Mouse (Mus musculus): ENCODE results near the gene Smg1. TPM values are rescaled to one million over a fixed set of nuclear protein-coding genes. Genes with fewer than 3 reads are reported as not detected.

Smg1 gene
- total RNA-seq, 2 experiments from 2014 or later, result 60.3 to 82.2 TPM

DNA sequence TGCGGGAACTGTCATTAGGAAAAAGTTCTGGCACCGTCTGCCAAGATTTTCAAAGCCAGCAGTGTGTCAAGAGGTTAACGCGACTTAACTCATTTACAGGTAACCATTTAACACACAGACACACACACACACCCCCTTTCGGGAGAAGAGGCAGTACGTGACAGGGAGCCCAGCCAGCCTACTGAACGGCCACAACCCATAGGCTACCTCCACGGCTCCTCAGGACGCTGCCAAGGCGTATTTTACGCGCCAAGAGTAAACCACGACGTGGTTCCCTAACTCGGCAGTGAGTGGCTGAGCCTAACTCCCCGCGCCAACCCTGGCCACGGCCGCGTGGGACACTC lies 128.0 kb downstream of the Smg1 start:
- no peak for DNase-seq (ENCODE audit: extremely low spot score in 1 of 2, low spot score in 1 of 2)

DNA sequence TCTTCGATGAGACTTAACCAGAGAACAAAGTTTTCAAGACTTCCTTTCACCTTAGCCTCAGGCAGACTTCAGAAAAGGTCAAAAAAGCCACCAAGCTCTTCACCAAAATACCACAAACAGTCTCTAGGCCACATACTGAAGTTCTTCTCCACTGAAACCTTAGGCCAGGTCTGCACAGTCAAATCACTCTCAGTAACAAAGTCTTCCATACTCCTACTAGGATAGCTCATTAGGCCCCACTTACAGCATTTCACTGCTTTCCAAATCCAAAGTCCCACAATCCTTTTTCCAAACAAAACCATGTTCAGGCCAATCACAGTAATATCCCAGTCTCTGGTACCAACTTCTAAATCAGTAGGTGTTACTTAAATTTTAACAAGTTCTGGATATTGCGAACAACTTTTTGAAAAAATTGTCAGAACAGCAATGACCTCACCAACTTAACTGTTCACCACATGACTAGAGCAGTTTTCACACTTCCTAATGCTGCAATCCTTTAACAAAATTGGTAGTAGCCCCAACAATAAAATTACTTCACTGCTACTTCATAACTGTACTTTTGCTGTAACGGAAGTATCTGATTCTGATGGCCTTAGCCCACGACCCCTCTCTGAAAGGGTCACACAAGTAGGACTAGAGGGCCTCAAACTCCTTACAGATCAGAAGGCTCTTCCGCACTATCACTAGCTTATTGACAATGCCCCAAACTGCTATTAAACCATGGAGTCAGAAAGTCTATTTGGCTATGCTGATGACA lies 129.8 kb downstream of the Smg1 start:
- no peak for DNase-seq (ENCODE audit: extremely low spot score in 1 of 2, low spot score in 1 of 2)

DNA sequence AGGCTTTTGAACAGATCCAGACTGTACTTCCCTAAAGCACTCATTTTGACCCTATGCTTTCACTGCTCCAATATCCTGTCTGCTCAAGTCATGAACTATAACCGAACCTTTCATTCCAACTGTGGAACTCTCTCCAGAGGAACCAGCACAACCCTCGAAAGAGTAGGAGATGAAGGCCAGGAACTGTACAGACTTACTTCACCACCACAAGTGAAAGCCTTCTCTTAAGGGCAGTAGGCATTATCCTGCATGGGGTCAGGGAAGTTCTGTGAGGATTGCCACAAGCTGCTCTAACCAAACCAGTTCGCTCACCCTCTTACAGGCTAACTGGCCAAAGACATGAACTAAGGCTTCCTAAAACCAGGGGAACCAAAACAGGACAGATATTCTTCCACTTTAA lies 132.3 kb downstream of the Smg1 start:
- DNase-seq (ENCODE audit: extremely low spot score in 1 of 2, low spot score in 1 of 2), result no peak

DNA sequence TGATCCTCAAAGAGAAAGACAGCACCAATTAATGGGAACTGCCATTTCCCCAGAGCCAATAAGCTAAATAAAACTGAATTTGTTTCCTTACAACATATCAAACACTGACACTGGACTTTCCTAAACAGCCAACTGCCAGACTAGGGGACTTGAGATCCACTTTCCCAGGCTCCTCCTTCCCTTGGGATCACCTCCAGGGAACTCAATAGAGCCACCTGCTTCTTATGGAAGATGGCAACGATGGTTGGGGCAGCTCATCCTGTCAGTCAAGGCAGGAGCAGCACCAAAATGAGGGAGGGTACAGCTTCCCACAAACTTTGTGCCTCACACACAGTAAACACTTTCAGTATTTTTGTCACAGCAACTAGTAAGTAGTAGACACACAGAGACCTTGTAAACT lies 135.8 kb downstream of the Smg1 start:
- DNase-seq (ENCODE audit: extremely low spot score in 1 of 2, low spot score in 1 of 2), result no peak

DNA sequence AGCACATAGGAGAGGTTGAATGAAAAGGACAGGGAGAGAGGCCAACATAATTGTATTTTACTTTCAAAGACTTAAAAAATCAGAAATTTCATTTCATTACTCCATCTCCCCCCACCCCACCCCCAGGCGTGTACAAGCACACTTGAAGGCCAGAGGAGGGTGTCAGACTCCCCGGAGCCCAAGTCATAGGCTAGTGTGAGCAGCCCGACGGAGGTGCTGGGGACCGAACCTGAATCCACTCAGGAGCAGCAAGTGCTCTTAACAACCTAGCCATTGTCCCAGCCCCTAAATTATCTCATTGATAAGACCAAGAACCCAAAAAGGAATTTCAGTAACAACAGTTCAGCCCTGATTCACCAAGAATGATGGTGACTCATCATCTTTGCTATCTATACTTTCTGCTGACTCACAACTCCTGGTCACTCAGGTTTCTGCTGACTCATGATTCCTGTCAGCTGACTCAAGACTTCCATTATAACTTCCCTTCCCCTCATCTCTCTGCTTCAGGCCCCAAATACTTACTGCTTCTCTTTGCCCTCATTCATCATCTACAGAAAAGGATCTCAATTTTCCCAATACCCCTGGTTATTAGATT lies 138.9 kb downstream of the Smg1 start:
- no peak for DNase-seq (ENCODE audit: extremely low spot score in 1 of 2, low spot score in 1 of 2)

DNA sequence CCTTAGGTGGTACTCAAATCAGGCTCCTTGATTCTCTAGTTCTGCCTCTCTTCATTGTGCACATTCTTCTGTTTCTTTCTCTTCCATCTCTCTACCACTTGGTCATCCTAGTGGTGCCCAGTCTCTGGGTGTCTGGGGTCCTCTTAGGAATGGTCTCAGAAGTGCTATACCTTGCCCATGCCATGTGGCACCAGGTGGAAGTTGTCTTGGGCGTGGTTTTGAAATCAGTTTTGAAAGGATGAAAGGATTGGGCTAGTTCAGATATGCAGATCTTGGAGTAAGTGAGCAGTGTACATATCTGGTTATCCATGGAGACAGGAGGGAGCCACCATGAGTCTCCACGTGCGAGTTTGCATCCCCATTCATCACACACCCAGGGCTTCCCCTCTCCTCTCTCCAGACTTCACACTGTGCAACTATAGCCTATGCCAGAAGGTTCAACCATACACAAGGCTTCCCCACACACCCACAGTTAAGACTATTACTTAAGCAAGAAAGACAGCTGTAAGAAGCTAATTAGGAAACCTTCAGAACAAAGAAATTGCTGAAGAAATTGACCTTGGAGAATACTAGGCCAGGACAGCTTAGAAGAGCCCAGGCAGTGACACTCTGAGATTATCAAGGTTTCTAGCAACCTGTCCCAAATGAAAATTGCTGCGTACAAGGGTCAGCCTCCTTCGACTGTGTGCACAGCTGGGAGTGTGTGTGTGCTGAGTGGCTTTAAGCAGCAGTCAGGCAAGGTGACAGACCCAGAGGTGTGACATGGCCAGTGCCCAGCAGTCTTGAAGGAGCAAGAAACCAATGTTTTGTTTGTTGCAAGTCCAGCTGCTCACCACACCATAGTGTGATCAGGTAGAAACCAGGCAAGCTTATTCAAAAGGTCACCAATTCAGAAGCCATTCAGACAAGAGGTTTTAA lies 139.7 kb downstream of the Smg1 start:
- DNase-seq (ENCODE audit: extremely low spot score in 1 of 2, low spot score in 1 of 2), result no peak

DNA sequence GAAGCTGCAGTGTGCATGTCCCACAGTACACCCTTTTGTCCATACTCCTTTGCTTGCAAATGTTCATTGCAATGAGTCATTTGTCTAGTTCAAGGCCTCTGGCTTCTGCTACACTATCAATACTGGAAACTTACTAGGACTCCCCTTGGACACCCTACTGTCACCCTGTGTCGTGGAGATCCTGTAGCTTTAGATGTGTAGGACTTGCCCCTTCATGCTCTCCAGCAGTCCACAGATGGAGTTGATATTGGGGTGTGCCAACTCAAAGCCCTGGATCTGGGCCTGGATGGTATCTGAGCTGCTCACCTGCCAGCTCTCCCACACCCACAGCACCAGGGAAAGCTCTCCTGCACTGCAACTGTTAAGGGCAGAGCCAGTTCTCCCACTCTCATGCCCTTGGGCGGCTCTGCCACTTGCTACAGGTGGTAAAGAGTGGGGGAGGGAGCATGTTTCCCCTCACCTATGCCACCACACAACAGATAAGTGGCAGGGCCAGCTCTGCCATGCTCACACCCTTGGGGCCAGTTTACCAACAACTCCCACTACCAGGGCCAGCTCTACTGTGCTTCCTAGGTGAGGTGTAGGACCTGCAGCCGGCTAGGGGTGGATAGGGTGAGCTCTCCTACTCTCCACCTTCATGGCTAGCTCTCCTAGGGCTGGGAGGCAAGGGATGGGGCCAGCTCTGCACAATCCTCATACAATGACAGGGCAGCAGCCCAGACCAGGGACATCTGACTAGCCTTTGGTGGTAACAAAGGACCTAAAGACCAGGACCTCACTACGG lies 140.6 kb downstream of the Smg1 start:
- no peak for DNase-seq (ENCODE audit: extremely low spot score in 1 of 2, low spot score in 1 of 2)

DNA sequence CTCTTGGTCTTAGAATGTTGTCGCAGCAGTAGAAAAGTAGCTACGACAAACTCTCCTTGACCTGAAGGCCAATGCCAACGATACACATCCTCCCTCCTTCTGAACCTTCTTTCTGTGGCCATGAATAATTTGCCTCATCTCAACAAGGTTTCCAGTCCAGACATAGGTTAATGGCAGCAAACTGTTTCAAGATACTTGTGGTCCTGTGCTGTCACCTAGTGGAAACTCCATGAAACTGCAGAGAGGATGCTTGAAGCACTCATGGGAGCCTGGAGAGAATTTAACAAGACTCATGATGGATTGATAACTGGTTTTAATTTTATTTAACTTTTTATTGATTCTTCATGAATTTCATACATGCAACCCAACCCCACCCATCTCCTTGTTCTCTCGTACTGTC lies 141.2 kb downstream of the Smg1 start:
- no peak for DNase-seq (ENCODE audit: extremely low spot score in 1 of 2, low spot score in 1 of 2)

DNA sequence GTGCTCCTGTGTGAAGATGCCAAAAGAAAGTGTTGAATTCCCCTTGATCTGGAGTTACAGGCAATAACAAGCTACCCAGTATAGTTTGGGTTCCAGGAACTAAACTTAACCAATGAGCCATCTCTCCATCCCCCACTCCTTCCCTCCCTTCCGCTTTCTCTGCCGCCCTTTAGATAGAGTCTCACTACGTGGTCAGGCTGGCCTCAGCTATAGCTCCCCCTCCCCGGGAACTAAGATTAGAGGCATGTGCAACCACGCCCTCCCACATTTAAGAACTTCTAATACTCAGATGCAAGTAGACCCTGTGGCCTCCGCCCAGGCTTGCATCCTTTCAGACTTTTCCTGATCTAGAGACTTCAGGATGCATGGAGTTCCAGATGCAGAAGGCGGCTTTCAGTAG lies 145.9 kb downstream of the Smg1 start:
- no peak for DNase-seq (ENCODE audit: extremely low spot score in 1 of 2, low spot score in 1 of 2)

Other genes starting within 250 kb of the Smg1 start
- gene Rps15a, start 127.5 kb downstream of the Smg1 start, total RNA-seq (2021), result 100 to 1,000 TPM; 374 to 432 TPM
- 100 to 1,000 TPM; 275 to 286 TPM for gene Arl6ip1, start 114.0 kb downstream of the Smg1 start, total RNA-seq (2021)
- gene Syt17, start 204.6 kb upstream of the Smg1 start, total RNA-seq (2021), result 10 to 100 TPM; 86.1 to 99.6 TPM
- 1 to 10 TPM; 2.9 to 3.2 TPM for gene Itpripl2, start 248.3 kb upstream of the Smg1 start, total RNA-seq (2021)

All from layer of hippocampus, postnatal 25 days (tissue).